Mouse (Mus musculus) kidney, postnatal 0 days (tissue): ENCODE measurements around the gene Nelfb. TPM values are rescaled to one million over a fixed set of nuclear protein-coding genes. Genes with fewer than 3 reads are reported as not detected.

Experiments used
- ATAC-seq: fragments of 200-750 bp; cut with Nextera tagmentation; replicated peaks from 2 replicates; pipeline ENCODE4 v1.8.0; 2017; ENCODE audit warnings: low read depth, moderate number of reproducible peaks, moderate TSS enrichment, moderate library complexity; ENCODE audit not compliant: low FRiP score
- DNase-seq: peaks from one replicate; pipeline ENCODE4 v3.0.0-alpha.2; 2016; ENCODE audit warnings: low spot score
- H3K27ac ChIP-seq: fragments of 300-500 bp; sonication (generic); 2 replicates; pipeline ENCODE4 v1.5.1; 2014; ENCODE audit warnings: mild to moderate bottlenecking
- H3K27me3 ChIP-seq: fragments of 300-500 bp; sonication (generic); 2 replicates; pipeline ENCODE4 v1.6.1; 2014; ENCODE audit warnings: low read length, mixed read lengths; ENCODE audit not compliant: insufficient read depth
- H3K36me3 ChIP-seq: fragments of 300-500 bp; sonication (generic); 2 replicates; pipeline ENCODE4 v1.6.1; 2014; ENCODE audit warnings: low read length, mixed read lengths; ENCODE audit not compliant: insufficient read depth
- H3K4me1 ChIP-seq: fragments of 300-500 bp; sonication (generic); replicated peaks from 2 replicates; pipeline ENCODE4 v1.6.1; 2014; ENCODE audit warnings: antibody characterized with exemption, low read length, mixed read lengths; ENCODE audit not compliant: insufficient read depth
- H3K4me2 ChIP-seq: fragments of 300-500 bp; sonication (generic); 2 replicates; pipeline ENCODE4 v1.6.1; 2014; ENCODE audit warnings: mild to moderate bottlenecking, low read length, moderate library complexity, mixed read lengths
- H3K4me3 ChIP-seq: fragments of 300-500 bp; sonication (generic); replicated peaks from 2 replicates; pipeline ENCODE4 v1.5.1; 2014; ENCODE audit warnings: low read depth, low read length
- H3K9ac ChIP-seq: fragments of 300-500 bp; sonication (generic); 2 replicates; pipeline ENCODE4 v1.6.1; 2014; ENCODE audit warnings: low read depth, low read length
- H3K9me3 ChIP-seq: fragments of 300-500 bp; sonication (generic); replicated peaks from 2 replicates; pipeline ENCODE4 v1.6.1; 2016; ENCODE audit warnings: low read length, inconsistent platforms, mixed read lengths
- CTCF ChIP-seq: IDR thresholded peaks from 2 replicates; pipeline ENCODE4 v1.5.1; 2016; ENCODE audit warnings: antibody characterized with exemption, low read depth, mild to moderate bottlenecking, moderate library complexity
- WGBS: fragments of 180-500 bp; shearing (Covaris S2); extraction: QIAGEN DNeasy Blood & Tissue Kit; methylation state at CpG from one replicate; pipeline ENCODE4 v1.1.7; 2014; 5-methylcytosine and 5-hydroxymethylcytosine counted together
- polyA plus RNA-seq: library from polyadenylated mRNA; unstranded; fragments of >200 nt; fragmentation: Nextera tagmentation; extraction: Ambion mirVana; gene quantifications from 2 replicates; pipeline ENCODE4 v1.2.1, GENCODE M21; 2015

Nelfb gene
- polyA plus RNA-seq, 1 experiment from 2014 or later, result 74.0 TPM

- no peaks in the 10 kb centered on the region for H3K9me3 ChIP-seq
- no peak for DNase-seq
- H3K9ac ChIP-seq, result peak overlapping the region; percentile 93
- WGBS, result 1% methylated on average over 24 of the region's 24 CpGs
- H3K4me1 ChIP-seq, result peaks cover 10% of the 10 kb centered on the region
- TF ChIP-seq CTCF, result no peak
- H3K4me3 ChIP-seq, result peak overlapping the region; percentile 99
- ATAC-seq, result 0 out of 2 replicates have a peak, but pooled peaks have one; percentile 2
- peak overlapping the region; percentile 81 for H3K4me2 ChIP-seq
- H3K36me3 ChIP-seq, result peaks cover 17% of the 10 kb centered on the region
- peak overlapping the region; percentile 90 for H3K27ac ChIP-seq
- H3K27me3 ChIP-seq, result no peaks in the 10 kb centered on the region
These were observed 603 bp downstream of the Nelfb start for GRCm38 (mm10) chr2:25210686-25211085.

GRCm38 (mm10) chr2:25207593-25207992, 3.7 kb downstream of the Nelfb start:
- no peak for TF ChIP-seq CTCF

GRCm38 (mm10) chr2:25203631-25204214, 7.6 kb downstream of the Nelfb start:
- WGBS, result 61% methylated on average over 4 of the region's 4 CpGs
- Histone ChIP-seq H3K27ac (no peak overlapping the region), H3K9me3 (no peaks in the 10 kb centered on the region), H3K27me3 (no peaks in the 10 kb centered on the region), H3K4me2 (no peak overlapping the region), H3K4me3 (no peak overlapping the region), H3K4me1 (no peaks in the 10 kb centered on the region), H3K36me3 (peaks cover 69% of the 10 kb centered on the region), H3K9ac (no peak overlapping the region)
- TF ChIP-seq CTCF, result peak; percentile 44
- DNase-seq (no peak), ATAC-seq (0 out of 2 replicates have a peak, but pooled peaks have one; percentile 38)

More at GRCm38 (mm10) chr2:25207593-25207992, 3.7 kb downstream of the Nelfb start:
- Histone ChIP-seq H3K27me3 (no peaks in the 10 kb centered on the region), H3K4me3 (no peak overlapping the region), H3K9me3 (no peaks in the 10 kb centered on the region), H3K36me3 (peaks cover 44% of the 10 kb centered on the region), H3K27ac (no peak overlapping the region), H3K9ac (no peak overlapping the region), H3K4me2 (no peak overlapping the region), H3K4me1 (peaks cover 10% of the 10 kb centered on the region)
- ATAC-seq (no peak), DNase-seq (no peak)
- WGBS, result 85% methylated on average over 1 of the region's 1 CpGs

GRCm38 (mm10) chr2:25200631-25201030, 10.7 kb downstream of the Nelfb start:
- no peak overlapping the region for H3K4me2 ChIP-seq
- no peak for ATAC-seq
- no peaks in the 10 kb centered on the region for H3K27me3 ChIP-seq
- peaks cover 51% of the 10 kb centered on the region for H3K36me3 ChIP-seq
- no peak for DNase-seq
- TF ChIP-seq CTCF, result no peak
- H3K4me3 ChIP-seq, result no peak overlapping the region
- no peak overlapping the region for H3K9ac ChIP-seq
- peaks cover 5% of the 10 kb centered on the region; the same call in 1 of the 2 replicates for H3K4me1 ChIP-seq
- no peaks in the 10 kb centered on the region for H3K9me3 ChIP-seq
- WGBS, result 90% methylated on average over 2 of the region's 2 CpGs
- no peak overlapping the region for H3K27ac ChIP-seq

GRCm38 (mm10) chr2:25197946-25198345, 13.3 kb downstream of the Nelfb start:
- ATAC-seq (no peak), DNase-seq (no peak)
- H3K4me3 ChIP-seq, result no peak overlapping the region
- H3K36me3 ChIP-seq, result peaks cover 29% of the 10 kb centered on the region
- peaks cover 14% of the 10 kb centered on the region for H3K4me1 ChIP-seq
- no peak overlapping the region for H3K4me2 ChIP-seq
- no peak for TF ChIP-seq CTCF
- H3K27me3 ChIP-seq, result no peaks in the 10 kb centered on the region
- no peak overlapping the region for H3K9ac ChIP-seq
- H3K9me3 ChIP-seq, result no peaks in the 10 kb centered on the region
- H3K27ac ChIP-seq, result peak overlapping the region; percentile 91

GRCm38 (mm10) chr2:25197191-25197590, 14.1 kb downstream of the Nelfb start:
- H3K4me3 ChIP-seq, result no peak overlapping the region
- 22% methylated on average over 2 of the region's 2 CpGs for WGBS

More at GRCm38 (mm10) chr2:25197191-25197590, 14.1 kb downstream of the Nelfb start:
- peak overlapping the region; percentile 91 for H3K27ac ChIP-seq
- no peaks in the 10 kb centered on the region for H3K27me3 ChIP-seq
- peaks cover 14% of the 10 kb centered on the region for H3K4me1 ChIP-seq
- H3K4me2 ChIP-seq, result peak overlapping the region; percentile 65
- DNase-seq (no peak), ATAC-seq (no peak)
- H3K9me3 ChIP-seq, result no peaks in the 10 kb centered on the region
- H3K36me3 ChIP-seq, result peaks cover 21% of the 10 kb centered on the region
- 0 out of 2 replicates have a peak overlapping the region, but pooled peaks have one; percentile 14 for H3K9ac ChIP-seq
- TF ChIP-seq CTCF, result no peak
